Mouse (Mus musculus) kidney, adult 8-10 months (tissue): ENCODE measurements around the gene Rab3c.

Source experiments
- DNase-seq, 2 experiments: peaks; one replicate each; pipeline ENCODE4 v3.0.0; 2022

The Rab3c gene

DNA sequence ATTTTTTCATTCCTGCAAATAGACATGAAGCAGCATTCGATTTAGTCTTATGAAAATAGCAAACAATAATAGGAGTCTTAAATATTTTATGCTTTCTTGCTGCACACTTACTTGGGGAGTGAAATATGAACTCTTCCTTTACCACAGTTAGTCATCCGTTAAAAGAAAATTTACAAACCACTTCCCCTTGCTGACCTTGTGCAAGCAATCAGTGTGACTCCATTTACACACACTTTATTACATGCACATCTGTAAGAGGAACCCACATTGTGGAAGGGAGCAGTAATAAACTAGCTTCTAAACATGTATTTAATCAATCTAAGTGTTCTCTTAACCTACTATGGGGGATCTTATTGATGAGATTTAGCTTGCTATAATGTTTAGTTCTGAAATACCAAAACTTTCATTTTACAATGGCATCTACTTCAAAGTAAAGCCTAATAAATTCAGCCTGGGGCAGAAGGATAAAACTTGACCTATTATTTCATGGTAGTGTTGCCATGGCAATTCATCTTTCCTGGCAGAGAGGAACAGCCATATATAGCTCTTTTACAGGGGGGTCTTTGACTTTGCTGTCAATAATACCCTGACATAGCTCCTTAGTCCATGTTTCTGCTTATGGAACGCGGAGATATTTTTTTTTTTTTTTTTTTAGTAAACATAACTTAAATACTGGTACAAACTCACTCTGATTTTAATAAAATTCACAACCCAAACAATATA is 95.7 kb downstream of the Rab3c start:
- DNase-seq: no peak

DNA sequence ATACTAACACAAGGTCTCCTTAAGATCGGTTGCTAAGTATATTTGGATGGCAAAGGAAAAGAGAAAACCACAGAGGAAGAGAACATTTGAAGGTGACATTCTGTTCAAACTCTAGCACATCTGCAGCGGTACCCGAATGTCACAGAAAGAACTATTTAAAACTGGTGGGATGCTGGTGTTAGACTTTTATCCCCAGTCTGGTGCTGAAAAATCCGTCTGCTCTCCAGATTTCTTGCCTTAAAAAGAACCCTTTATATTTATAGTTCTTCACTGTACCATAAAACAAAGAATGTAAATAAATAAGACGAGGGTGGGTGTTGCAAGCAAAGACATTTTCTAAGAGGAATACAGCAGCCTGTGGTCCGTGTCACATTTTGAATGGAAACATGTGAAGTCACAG is 105.1 kb downstream of the Rab3c start:
- no peak for DNase-seq

DNA sequence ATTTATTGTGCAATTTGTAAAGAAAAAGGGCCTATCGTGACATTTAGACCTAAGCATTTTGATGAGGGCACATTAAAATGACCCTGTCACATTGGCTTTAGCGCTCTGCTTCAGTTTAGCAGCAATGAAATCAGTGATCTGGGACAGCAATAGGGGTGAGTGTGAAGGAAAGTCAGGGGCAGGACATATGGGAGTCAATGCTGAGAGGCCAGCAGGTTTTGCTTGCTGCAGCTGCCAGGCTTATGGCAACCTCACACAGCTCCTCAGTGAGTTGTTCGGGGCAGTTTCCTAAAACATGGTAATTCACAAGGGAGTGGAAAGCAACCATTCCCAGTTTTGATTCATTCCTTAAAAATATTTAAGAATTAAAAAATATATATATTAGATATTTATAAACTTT is 111.1 kb downstream of the Rab3c start:
- DNase-seq: no peak

DNA sequence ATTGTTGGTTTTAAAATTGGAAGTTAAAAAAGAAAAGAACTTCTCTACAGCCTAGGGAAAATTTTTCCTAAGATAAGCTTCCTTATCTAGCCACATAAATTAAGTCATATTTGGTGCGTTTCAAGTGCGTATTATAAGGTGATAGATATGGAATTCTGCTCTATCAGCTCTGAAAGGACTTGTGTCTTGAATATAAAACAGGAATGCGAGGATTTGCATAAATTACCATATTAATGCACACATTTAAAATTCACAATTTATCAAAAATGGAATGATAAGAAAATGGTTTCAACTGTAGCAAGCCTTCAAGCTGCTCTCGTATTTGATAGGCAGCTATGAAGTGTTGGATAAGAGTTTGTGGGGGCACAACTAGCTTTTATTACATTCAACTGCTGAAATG is 111.6 kb downstream of the Rab3c start:
- no peak for DNase-seq

DNA sequence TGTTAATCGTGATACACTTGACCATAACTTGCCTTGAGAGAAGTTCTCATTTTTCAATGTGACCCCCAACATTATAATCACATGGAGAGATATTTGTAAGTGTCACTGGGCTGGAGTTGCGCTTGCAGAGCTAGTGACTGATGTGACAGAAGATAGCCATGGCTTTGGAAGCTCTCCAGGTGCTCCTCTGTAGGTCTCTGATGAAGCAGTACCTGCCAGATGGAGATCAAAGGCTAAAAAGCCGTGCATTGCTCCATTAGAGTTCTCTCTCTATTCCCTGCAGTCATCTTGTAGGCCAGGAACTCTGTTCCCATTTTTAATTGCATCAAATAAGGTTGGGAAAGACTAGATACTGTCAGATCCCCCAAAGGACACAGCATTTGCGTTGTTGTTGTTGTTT is 112.2 kb downstream of the Rab3c start:
- no peak for DNase-seq

DNA sequence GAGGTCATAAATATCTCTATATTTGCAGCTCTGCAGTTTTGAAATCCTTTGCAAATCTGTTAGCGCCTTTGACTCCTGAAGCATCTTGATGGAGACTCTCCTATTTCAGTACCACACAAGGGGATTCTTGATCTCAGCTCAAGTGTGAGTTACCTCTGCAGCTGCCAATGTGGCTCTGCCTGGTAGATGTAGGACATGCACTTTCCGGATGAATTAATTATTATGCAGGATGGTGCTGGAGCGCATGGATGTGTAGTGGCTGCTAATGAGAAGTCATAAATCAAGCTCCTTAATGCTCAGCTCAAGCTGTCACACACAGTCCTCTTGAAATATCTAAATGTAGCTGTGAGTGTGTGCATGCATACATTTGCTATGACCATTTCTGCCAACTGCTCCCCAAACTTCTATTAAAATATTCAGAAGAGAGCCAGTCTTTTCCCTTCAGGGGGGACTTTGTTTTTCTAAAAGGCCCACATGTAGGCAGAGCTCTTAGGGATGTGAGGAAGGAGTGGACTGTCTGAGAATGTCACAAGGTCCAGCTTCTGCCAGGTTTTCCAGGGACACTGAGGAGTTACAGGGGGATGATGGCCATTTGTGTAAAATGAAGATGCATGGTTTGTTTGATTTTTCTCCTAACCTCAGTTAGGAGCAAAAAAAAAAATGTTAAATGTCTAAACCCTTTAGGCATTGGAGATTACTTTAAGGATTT is 114.0 kb downstream of the Rab3c start:
- DNase-seq: no peak

DNA sequence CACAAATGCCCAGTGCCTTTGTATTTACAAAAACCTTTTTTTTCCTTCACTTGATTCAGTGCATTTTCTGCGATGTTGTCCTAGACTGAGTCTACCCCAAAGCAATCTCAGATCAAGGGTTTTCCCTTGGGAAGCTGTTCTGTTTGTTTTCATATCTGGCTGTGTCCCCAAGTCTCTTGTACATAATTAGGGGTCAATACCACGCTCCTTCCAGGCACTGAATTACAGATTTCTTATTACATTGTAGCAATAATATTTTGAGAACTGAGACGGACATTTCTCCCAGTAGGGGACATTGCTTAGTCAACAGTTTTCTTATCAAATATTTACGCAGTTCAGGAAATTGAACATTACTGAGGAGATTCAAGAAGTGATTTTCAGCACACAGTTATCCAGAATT is 120.8 kb downstream of the Rab3c start:
- DNase-seq: peak in 1 of 2 experiments; percentile 35

DNA sequence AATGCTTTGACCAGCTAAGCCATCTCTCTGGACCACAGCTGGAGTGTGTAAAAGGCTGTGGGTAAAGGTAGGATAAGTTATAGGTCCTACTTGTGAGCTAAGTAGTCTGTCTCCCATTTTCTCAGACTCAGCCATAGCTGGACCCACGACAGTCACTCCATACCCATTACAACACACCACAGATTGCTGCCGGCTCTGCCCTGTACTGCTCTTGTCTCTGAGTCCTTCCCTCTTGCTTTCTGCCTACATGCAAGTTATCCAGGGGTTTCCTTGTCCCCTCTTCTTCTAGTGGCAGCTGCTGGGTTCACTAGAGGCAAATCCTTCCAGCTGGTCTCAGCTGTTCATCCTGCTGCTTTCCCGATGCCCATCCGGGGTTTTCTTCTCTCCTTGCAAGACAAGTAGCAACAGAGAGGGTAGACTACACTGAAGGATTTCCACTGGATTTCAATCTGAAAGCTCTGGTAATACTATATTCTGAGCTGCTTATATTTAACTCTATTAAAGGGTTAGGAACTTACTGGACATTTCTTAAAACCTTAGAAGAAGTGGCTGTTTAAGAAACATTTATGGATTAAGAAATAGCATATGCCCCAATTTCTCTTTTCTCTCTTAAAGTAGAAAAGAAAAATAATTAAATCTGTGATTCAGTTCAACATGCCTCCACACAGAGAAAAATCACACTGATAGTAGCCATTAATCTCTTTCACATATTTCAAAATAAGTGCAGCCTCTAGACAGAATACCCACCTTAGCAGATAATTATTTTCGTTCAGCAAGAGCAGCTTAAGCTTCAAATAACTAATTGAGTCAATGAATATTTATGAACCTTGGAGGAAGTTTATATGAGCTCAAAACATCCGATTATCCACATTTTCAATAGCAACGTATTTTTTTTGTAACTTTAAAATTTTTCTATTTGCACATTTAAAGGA is 121.9 kb downstream of the Rab3c start:
- DNase-seq: peak in 1 of 2 experiments; percentile 2

DNA sequence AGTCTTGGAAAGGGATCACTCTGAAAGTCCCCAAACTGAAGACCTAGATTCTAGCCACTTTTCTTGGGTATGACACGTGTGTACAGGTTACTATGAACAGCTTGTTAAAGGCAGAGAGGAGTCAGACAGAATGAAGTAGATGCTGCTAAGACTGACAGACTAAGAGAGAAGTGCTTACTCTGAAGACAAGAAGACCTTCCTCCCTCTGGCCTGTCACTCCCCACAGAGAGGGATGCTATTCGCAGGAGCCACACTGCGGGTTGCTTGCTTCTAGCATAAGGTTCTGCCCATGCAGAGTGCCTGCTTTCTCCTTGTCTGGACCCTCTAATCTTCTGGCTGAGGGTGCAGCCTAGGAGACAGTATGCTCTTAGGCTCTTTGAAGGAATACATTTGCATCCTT is 135.3 kb downstream of the Rab3c start:
- DNase-seq: no peak

DNA sequence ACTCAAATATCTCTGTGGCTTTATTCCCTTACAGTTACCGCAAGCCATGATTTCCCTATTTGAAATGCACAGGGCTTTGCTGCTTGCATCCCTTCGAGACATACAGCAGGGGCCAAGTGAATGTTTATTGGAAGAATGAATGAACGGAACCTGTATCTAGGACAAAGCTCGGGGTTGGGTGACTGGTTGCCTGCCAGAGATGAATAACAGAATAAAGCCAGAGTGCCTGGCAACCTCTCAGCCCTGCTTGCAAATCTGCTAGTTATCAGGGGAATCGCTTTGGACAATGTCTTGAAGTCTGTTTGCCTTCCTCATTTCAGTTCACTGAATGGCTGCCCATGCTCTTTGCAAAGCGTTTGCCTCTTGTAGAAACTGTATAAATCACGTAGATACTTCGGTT is 135.8 kb downstream of the Rab3c start:
- DNase-seq: no peak

DNA sequence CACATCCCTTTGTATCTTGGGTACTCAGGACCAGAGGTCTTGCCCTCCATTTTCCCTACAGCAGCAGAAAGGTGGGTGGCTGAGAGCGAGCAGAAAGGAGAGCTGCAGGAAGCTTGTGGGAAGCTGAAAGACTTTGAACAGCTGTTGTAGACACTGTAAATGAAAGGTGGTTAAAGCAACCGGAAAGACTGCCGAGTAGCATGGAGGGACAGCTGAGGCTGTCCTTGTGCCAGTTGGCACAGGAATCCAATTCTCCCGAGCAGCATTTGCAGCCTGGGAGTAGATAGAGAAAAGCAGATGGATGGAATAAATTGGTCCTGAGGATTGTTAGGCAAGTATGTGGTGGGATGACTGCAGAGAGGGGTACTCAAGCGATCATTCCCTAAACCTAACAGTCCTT is 141.5 kb downstream of the Rab3c start:
- no peak for DNase-seq

DNA sequence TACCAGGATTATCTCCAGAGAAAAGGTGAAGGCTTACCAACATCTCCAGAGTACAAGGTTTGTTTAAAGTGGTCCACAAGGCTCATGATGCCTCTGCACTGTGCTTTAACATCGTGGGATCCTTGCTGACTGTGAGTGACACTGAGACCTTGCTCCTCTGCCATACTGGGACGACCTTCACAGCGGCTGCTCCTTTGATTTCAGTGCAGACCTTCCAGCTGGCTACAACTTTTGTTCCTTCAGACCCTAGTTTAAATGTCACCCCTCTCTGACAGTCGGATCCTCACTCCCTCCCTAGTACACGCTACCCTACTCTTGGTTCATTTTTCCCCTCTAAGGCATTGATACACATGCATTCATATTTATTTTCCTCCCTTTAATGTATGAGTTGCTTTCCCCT is 142.2 kb downstream of the Rab3c start:
- DNase-seq: no peak

DNA sequence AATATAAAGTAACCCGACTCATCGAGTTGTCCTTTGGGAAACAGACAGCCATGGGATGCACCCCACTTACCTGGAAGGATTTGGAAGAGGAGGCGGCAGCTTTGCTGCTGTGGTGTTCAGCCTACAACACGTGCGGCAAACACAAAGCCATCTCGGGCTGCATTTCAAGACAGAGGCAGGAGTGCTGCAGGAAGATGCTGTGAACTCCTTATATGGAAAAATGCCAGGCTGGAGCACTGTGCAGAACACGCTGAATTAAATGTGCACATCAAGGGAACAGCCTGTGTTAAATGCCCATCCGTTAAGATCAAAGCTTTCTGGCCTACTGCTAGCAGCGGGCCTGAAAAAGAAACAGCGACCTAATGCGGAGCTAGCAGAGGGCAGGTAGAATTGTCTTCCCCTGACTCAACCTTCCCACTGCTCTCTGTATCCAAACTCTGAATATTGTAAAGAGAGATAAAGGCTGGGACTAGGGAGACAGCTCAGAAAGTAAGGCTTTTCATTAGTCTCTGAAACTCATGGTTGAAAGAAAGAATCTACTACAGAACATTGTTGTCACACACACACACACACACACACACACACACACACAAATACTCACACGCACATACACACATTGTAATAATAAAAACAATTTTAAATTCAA is 153.1 kb downstream of the Rab3c start:
- no peak for DNase-seq

DNA sequence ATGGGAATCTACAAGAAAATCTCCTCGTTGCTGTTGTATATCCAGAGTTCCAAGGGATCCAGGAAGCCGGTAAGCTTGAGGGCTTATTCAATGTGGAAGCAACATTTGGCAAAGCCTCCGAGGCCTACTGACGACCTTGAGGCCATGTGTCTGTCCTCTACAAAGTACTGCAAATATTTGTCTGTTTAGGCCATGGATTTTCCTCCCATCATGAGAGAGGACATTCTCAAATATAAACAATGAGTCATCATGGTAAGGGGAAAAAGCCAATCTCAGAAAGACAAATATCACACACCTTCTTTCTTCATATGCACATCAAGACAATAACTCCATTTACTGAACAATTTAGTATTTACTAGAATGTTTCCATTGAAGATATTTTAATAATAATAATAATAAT is 158.0 kb downstream of the Rab3c start:
- DNase-seq: no peak

DNA sequence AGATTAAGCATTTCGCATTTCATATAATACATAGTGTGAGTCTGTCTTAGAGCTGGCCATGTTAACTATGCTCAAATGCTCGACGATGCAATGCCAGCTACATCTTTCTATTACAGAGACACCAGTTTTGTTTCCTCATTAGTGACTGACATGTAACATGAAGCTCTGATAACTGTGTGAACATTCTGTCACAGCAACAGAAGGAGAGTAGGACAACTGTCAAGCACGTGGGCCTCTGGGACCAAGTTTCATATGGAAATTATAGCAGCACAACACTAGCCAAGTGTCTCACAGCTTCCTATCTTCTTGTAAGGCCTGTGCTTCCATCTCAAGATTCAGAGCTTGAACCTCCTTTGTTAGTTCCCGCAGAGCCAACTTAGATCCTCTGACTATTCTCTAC is 163.9 kb downstream of the Rab3c start:
- DNase-seq: no peak

DNA sequence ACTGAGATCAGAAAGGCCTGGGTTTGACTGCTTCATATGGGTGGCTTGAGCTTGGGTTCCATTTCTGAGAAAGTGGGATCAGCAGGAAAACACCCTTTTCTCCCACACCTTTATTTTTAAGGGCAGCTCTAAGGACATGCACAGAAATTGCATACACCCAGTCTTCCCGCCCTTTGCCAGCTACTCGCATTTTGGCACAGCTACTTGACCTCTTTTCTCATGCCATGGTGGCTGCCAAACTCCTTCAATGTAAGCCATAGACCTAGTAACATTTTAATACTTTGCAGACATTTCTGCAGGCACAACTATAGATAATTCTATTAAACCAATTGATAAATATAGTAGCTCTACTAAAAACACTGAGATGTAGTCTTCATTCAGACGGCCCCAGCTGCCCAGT is 164.5 kb downstream of the Rab3c start:
- DNase-seq: no peak

DNA sequence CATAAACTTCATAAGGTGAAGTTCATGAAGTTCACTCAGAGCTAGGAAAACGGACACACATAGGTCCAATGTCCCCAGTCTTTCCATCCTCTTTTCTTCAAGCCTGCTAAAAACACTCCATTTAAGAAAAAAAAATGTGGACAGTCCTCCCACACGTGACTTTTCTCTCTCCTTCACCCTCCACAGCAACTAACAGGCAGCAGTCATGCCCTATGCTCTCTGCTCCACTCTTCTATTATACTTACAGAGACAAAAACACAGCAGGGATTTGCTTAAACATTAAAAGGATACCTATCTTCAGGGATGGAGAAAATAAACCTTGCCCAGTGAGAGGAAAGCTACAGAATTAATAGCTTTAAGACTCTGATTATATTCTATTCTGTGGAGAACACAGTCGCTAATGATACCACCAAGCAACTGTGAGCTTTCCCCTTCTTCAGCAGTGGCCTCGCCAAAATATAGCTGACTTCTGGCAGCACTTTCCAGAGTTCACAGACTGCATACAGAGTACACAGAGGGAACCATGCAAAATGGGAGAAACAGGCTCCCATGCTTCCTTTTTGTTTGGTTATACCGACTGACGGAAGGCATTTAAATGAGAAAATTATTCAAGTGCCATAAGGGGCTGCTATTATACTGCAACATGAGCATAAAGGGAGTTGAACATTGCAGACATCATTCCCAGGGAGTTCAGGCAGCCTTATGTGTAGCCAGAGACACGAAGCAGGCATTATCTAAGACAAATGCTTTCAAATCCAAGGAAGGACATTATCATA is 165.7 kb downstream of the Rab3c start:
- no peak for DNase-seq

DNA sequence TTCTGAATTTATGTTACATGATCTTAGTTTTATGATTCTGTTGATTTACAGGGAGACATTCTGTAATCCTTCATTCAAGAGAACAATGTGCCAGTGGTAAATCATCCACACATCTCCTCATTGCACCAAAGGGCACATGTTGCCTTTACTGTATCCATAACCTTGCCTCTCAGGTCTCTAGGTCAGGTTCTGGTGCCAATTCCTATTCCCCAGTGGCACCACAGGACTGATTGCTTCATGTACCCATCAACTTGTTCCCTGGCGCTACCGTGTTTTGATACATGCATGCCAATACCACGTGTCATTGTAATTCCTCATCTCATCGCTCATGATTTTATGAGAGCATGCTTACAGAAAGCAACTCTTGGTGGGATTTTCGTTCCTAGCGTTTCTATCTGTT is 167.1 kb downstream of the Rab3c start:
- no peak for DNase-seq

DNA sequence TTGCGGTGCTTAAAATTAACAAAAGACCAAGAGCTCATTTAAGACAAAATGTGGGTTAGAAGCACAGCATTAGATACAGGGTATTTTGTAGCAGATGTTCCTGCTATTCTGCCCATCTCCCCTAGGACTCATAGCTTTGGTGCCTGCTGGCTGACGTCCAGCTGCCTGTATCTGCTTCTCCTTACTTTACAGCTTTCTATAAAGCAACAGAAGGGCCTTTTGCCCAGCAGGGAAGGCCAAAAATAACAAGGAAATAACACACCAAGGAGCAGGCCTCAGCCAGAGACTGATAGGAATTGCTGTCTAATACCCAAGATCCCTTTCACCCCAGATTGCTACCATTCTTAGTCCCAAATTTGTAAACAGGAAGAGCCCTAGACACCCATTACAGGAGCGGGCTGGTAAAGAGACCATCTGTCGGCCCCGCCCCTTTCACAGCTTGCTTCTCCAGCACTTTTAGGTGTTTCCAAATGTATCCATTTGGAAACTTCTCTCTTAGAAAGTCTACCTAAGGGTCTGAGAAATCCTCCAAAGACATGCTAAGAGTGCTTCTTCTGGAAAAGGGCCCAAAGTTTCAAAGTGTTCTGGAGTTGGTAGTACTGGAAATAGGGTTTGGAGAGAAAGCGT is 183.3 kb downstream of the Rab3c start:
- DNase-seq: no peak

DNA sequence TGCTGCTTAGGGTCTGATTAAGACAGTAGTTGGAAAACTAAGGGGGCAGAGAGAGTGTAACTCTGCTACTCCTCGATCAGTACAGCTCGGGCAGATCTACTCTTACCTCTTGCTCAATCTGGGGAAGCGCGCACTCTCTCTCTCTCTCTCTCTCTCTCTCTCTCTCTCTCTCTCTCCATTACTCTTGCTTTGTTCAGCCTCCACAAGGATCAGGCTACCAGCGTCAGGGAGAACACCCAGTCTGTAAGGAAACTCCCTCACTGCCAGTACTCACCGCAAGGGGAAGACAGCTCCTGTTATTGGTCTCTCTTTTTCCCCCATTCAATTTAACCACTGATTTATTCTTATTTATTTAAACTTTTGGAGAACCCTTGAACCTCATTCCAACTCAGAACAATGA is 185.8 kb downstream of the Rab3c start:
- DNase-seq: no peak

DNA sequence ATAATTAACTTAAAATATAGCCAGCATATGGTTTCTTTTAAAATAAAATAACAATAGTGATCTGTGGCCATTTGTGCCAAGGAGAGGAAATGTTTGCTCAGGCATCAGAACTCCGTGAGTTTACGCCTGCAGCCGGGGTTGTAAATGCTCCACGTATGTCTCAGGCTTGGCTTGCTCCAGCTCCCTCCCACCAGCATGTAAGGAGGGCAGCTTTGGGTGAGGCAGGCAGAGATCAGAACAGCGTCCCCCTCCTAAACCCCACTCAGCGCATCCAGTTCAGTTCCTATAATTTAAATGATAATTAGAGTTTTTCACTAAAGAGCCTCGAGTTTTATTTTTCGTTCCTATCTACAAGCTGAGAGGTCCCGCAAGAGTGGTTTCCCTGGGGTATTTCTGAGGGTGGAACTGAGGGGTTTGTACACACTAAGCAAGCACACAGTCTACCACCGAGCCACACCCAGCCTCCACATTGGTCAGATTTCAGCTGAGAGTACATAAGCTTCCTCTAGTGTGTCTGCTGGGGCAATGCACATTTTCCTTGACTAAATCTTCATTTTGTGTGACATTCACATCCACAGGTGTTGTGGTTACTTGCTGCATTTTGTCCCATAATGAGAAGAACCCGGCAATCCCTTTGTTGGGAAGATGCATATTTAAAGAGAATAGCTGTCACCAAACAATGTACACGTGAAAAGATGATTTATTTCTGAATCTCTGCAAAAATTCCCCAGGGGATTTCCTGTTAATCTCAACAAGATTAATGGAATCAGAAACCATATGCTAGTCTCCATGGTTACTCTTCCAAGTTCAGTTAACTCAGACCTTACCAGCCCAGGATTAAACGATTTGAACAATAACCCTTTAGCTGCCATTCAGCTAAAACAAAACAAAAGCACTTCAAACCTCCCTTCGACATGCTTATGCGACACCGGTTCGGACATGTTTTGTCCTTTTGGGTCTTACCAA is 186.8 kb downstream of the Rab3c start:
- no peak for DNase-seq
